Mouse (Mus musculus) frontal cortex, postnatal 25 days (tissue): Measurements from ENCODE around the gene Slc27a3.

ENCODE experiments used
- DNase-seq, 2 experiments: peaks; one replicate each; pipeline ENCODE4 v3.0.0; 2022; ENCODE audit warnings: low spot score in 2 of 2

The Slc27a3 gene

DNA sequence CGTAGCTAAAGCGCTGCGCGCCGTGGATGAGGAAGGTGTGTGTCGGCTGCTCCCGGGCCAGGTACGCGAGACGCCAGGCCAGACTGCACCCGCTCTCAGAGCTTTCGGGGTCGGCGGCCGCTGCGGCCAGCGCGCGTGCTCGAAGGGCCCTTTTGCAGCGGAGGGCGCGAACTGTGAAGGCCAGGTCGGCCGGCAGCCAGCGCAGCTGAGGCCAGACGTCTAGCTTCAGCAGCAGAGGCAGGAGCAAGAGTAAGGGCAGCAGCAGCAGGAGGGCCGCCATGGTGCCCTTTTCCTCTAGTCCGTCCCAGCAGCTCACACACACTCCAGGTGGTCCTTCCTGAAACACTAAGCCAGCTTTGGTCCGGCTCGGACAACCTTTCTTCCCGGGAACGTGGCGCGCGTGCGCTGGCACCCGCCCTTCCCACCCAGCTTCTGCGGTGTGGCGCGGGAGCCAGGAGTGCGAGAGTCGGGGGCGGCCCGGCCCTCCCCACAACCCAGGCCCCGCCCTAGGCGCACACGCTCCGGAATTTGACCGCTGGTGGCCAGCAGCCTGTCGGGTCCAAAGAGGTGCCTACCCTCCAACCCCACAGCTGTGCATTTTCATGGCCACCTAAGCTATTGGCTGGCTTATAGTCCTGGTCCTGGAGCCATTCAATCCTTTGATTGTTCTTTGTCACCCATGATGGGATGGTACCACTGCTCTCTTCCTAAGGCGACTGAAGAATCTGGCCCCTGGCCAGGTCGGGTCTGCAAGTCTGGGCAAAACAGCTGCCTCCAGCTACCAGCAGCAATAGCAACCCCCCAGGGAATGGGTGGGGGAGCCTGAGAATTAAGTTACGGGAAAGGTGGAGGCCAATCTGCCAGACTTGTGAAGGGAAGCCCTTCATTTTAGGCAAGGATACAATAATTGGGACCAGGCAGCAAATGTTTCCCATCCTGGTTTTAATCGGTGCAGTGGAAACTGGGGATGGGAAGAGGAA lies at the start of gene Slc27a3:
Gene Slc27a3 (minus strand): TSS at position 428 of the 980 bp plus-strand sequence.
- DNase-seq = no peak

DNA sequence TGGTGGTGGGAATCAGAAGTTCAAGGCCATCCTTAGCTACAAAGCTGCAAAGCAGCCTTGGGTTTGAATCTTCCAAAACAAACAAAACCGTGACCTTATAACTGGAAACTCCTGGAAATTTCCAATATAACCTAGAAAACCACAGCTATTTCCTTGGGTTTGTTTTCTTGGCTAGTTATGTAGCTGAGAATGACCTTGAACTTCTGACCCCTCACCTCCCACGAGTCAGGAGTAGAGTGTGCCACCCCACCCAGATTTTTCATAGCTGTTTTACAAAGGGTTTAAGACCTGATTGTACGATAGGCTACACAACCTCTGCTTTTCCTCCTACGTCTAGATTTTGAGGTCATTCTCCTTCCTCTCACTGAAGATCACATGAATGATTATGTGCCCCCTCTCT lies 47.4 kb upstream of the Slc27a3 start:
- DNase-seq = no peak

- DNase-seq = no peak
Measured at GRCm38 (mm10) chr3:90434073-90434730, 44.5 kb upstream of the Slc27a3 start.

- DNase-seq = peak; percentile 99 to 100
Measured at GRCm38 (mm10) chr3:90433381-90434020, 43.8 kb upstream of the Slc27a3 start, which contains the start of gene Ints3. Gene Ints3, minus strand, starts transcription at chr3:90433622.

DNA sequence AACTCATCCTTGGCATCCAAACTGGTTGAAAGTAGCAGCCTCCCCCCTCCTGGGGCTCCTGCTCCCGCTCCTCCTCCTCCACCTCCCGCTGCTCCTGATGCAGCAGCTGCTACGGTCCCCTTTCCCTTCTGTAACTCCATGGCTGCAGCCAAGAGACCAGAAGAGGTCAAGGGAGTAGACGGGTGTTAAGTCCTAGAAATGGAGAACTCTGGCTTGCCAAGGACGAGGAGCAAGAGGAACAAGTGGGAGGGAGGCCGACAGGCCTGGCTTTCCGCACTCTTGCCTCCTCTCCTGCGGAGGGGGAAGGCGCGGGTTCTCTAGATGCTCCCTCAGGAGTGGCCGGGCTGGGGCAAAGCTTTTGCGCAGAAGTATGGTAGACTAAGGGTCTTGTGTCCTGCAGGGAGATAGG lies 43.1 kb upstream of the Slc27a3 start:
- peak in 1 of 2 experiments; percentile 36 for DNase-seq

DNA sequence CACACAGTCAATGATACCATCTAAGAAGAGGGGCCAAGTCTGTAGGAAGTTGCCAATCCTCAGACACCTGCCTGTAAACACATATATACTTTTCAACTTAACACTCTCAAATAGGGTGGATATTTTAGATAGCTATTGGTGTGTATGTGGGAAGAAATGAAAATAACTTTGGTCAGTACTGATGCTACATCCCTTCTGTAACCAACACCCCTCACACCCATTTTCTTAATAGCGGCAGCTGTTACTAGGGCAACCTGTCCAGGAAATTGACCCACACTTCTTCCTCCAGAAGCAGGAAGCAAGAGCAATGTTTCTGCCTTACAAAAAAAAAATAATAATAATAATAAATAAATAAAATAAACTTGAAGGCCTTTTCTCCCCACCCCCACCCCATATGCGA lies 42.6 kb upstream of the Slc27a3 start:
- no peak for DNase-seq

GRCm38 (mm10) chr3:90429576-90429975 lies 39.8 kb upstream of the Slc27a3 start:
- no peak for DNase-seq

GRCm38 (mm10) chr3:90428186-90428585 lies 38.4 kb upstream of the Slc27a3 start:
- no peak for DNase-seq

DNA sequence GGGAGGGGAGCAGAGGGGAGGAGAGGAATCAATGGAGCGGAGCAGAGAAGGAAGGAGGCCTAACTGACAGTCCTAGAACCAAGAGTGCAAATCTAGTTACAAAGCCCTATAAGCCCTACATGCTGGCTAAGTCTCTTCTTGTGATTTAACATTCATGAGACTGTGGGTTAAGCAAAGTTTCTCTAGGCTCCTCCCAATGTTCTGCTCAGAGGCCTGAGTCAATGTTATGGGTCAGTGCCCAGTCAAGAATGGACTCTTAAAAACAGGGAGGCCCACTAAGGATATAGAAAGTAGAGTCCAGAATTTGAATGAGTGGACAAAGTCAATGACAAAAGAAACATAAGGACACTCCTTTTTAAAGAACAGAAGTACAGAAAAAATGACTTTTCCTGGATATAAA lies 37.8 kb upstream of the Slc27a3 start:
- no peak for DNase-seq

DNA sequence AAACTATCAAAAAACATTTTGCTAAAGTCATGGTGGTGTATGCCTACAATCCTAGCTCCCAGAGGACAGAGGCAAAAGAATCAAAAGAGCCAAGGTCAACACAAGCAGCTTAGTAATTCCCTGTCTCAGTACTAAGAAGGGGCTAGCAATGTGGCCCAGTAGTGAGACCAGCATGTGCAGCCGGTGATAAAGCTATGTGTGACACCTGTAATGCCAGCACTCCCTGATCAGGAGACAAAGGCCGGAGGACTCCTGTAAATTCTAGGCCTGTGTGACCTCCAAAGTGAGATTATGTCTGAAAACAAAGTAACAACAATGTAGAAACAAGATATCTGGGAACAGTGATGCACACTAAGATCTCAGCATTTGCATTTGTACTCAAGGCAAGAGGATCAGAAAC lies 35.8 kb upstream of the Slc27a3 start:
- no peak for DNase-seq

- no peak for DNase-seq
Measured at GRCm38 (mm10) chr3:90423549-90423948, 33.8 kb upstream of the Slc27a3 start.

- DNase-seq = no peak
Measured at GRCm38 (mm10) chr3:90420696-90421095, 31.0 kb upstream of the Slc27a3 start.

DNA sequence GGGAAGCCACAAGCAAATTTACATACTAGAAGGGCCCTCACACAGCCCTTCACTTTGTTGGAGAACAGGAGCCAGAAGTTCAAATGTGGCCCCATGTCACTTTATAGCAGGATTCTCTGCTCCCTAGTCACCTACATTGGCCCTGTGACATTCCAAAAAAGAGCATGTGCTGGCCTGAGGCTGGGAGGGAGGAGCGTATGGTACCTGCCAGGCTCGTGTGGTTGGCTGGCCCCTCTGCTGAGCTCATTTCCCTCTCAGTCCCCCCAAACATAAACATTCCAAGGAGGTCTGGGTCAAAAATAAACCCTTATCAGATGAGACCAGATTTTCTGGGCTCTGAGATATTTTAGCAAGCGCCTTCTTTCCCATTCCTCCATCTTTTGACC lies 23.3 kb upstream of the Slc27a3 start:
- no peak for DNase-seq

DNA sequence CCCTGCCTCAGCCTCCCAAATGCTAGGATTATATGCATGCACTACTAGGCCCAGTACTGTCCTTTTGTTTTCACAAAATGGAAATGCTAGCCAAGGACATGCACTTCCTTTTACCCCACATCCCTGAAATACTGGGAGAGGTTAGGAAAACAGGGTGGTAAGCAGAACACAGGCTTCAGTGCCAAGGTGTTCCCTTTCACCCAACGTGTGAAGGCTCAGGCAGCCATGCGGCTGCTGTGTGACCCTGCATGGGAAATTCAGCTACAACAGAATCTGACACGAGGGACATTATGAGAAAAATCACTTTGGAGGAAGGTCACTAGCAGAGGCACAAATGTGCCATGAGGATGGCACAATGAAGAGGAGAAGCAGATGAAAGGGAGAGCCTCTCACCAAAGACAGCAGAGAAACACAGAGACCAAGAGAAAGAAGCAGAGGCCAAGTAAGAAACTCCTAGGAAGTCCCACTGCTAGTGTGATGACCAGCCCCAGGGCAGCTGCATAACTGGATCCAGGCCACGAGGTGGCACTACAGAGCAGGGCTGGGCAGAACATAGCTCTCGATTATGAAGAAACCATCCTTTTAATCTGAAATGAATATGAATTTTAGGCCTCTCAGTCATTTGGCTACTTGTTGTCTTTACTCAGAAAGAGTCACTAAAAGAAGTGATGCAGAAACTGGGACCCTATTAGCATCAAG lies 22.7 kb upstream of the Slc27a3 start:
- DNase-seq = peak; percentile 35 to 53

DNA sequence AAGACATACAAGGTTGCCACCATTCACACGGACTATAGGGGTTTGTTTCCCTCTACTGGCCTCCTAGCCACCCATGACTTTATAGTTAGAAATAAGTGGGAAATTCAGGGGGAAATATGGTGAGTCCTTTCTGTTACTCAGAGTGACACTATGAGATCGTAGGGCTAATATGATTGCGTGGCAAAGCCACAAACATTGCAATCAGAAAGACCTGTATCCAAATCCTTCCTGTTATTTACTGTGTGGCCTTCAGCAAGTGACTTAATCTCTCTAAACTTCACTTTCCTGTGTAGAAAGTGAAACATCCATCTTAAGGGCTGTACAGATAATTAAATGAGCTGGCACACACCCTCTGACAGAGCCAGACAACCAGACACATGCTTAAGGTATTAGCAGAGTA lies 19.0 kb upstream of the Slc27a3 start:
- no peak for DNase-seq

GRCm38 (mm10) chr3:90406414-90406813 lies 16.7 kb upstream of the Slc27a3 start:
- DNase-seq = no peak

DNA sequence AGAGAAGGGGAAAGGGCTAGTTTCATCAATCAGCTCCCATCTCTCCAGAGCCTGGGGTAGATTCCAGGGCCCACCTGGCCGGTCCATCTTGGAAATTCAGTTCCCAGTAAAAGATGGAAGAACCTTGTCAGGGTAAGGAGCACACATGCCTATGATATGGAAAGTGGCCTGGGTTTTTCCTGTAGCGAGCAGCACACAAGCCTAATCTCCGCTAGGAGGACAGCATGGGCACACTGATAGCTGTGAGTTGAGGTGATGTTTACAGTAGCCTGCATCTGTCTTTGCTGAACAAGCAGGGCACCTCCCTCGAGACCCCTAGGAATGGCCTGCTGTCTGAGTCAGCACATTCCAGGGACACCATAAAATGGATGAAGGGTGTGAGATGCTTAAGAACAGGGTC lies 14.9 kb upstream of the Slc27a3 start:
- DNase-seq = no peak

DNA sequence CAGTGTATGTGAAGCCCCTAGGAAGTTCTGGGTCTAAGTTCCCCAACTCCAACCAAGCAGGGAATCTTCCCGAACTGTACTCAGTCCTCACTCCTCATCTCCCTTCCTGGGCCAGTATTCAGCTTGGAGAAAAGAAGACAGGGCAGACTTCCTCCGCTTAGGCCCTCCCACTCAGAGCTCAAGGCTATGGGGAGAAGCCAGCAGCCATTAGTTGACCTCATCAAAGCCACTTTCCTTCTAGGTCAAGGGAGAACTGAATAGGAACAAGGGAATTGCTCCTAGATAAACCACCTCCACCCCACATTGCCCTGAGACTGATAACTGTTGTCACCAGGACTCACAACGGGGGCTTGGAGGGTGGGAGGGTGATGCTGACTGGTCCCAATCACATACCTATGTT lies 14.4 kb upstream of the Slc27a3 start:
- DNase-seq = no peak

DNA sequence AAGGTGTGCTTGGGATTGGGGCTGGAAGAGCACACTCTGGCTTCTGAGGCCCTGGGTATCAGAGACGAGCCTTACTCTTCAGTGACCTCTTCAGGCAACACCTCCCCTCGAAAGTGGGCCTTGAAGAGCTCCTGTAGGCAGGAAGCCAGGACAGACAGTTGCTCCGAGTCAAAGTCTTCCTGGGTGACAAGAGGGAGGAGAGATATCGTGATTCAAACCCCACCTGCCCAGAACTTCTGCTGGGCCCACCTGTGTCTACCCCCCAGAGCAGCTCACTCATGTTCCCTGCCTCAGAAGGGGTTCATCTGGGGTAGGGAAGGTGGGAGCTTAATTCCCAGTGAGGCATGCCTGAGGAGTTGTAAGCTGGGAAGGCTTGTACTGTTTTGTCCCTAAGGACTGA lies 11.3 kb upstream of the Slc27a3 start:
- no peak for DNase-seq

DNA sequence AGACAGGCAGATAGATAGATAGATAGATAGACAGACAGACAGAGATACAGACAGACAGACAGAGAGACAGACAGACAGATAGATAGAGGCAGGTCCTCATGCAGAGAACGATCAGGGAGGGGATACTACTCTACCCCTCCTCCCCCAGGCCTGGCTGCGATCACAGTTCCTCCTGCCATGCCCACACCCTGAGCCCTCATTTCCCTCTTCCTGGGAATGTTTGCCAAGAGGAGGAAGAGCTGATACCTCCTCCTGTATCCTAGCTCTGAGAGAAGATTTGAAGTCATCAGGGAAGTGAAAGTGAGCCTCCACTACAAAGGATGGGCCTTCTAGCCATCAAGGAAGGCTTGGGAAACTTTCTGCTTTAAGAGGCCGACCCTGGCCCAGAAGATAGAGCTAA lies 5.9 kb upstream of the Slc27a3 start:
- DNase-seq = no peak

DNA sequence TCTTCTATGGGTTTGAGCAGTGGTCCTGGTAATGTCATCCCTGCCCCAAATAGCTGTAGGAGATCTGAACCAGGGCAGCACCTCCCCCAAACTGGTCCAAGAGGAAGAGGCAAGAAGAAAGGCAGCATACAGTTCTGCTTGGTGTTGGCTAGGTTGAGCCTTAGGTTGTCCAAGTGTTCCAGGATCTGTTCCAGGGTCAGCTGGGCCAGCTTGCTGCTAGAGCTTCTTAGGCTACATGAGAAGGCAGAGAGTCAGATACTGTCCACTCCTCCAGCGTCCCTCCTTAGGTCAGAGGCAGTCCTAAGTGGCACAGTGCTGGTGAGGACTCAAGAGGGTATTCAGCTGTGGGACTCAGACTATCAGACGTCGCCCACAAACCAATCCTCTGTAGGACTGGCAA lies 2.9 kb upstream of the Slc27a3 start:
- DNase-seq = no peak

GRCm38 (mm10) chr3:90391941-90392340 lies 2.2 kb upstream of the Slc27a3 start:
- DNase-seq = no peak
